Mouse (Mus musculus): ENCODE measurements at regions not wholly inside any gene's neighbourhood (a gene's known extent, or its start where the extent isn't known, plus 50 kb on each side); places are given as distances from the start of the nearest gene placed in this dataset.

DNA sequence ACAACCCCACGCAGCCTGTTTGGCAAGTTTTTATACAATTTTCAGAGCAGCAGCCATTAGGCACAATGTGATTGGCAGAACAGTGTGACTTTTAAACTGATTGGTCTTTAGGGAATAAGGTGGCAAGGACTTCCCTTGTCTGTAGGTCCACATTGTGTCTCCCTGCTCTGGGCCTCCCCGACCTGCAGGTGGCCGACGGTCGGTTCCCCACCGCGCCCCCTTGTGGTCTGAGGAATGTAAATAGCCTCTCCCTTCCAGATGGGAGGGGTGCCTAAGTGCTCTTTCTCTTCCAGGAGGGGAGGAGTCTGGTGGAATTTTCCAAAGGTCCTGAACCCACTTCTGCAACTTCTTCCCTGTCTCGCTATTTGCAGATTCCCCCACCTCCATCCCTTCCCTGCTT lies 52.5 kb upstream of the Prr5 start:
- peak; percentile 91 for DNase-seq

DNA sequence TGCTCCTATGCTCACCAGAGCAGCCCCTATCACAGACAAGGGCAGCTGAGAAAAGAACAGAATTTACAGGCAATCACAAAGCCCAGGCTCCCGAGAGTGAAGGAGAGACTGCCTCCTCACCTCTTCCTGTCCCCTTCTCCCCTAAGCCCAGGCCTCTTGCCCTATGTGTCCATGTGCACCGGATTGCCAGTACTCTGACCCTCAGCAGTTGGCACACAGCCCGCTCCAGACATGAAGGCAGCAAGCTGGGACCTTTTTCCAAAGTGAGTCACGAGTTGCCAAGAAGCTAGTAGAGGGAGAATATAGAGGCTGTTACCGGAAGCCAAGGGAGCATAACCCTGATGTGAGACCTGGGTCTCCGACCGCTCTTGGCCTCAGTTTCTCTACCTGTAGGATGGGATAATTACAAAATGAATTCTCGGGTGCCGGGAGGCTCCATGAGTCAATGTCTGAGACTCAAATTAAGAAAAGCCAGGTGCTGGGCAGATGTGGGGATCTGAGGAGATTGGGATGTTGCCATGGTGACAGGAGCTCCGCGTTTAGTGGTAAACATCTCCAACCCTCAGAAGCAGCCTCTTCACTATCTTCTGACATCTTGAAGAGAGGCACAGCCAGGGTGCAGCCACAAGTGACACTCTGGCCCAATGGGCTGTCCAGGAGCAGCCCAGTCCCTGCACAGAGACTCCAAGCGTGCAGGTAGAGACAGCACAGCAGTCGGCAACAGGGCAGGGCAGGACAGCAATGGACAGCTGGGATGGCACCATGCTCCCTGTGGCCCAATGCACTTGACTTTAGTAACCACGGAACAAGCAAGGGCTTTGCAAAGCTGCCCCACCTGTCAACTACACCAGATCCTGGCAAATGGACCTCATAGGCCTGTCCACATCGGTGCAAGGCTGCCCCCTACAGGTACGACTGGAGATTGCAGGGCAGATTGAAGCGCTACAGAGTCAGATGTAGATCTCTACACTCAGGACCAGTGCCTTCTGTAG lies 55.6 kb upstream of the Prr5 start:
- DNase-seq, result peak; percentile 95

GRCm38 (mm10) chr15:84612961-84613360 lies 55.3 kb upstream of the Rtl6 start:
- no peak for DNase-seq

DNA sequence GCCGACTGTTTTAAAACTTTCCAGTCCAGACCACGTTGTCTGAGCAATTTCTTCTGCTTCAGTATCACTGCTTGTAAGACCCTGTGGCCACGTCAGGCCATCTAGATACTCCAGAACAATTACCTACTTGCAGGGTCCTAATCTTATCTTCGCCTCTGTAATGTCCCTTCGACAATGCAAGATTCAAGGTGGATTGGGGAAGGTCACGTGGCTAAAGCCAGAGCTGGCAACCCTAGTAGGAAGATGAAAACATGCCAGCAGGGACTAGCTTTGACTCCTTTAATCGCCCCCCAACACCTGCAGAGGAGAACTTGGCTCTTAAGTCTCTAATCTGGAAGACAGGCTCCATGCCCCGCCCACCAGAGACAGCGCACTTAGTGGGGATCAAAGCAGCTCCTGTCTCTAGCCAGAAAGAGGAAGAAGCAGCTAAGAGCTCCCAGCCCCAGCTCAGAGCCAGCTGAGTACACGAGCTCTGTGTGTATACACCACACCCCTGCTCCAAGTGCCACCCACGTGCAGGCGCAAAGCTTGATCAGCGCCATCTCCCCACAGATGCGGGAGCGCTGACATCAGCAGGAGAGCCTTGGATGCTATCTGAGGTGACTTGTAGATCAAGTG lies 52.3 kb upstream of the Rtl6 start:
- DNase-seq, result no peak

DNA sequence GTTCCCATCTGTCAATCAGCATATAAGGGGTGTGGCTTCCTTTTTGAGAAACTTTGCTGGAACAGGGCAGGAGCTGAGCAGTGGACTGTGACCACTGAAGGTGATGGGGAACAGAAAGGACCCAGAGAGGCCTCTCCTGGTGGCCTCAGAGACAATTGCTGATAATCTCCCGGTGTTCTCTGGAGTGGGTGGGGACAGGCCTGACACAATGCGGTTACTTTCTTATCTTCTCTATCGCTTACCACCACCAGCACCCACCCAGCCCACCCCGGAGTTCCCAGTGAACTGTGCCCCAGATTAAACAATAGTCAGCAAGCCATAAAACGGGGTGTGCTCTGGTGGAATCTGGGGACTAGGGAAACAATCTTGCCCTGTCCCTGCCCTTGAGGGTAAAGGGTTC lies 51.4 kb upstream of the Rtl6 start:
- no peak for DNase-seq
